Mouse (Mus musculus): ENCODE data around the gene Arid1b. TPM values are rescaled to one million over a fixed set of nuclear protein-coding genes. Genes with fewer than 3 reads are reported as not detected.

Gene Arid1b
- polyA plus RNA-seq, 1 experiment: 13.3 TPM

GRCm38 (mm10) chr17:5151852-5152251 lies 157.7 kb downstream of the Arid1b start:
- Histone ChIP-seq H3K4me1 (peaks cover 29% of the 10 kb centered on the region), H3K27me3 (replicated peaks) (no peaks in the 10 kb centered on the region), H3K4me3 (replicated peaks) (no peak overlapping the region), H3K9me3 (no peaks in the 10 kb centered on the region), H3K36me3 (replicated peaks; ENCODE audit: low read length) (peaks cover 4% of the 10 kb centered on the region)
- TF ChIP-seq GATA1 (IDR thresholded peaks at IDR 0.05; ENCODE audit: borderline replicate concordance, low read length): no peak
- no peak for TF ChIP-seq FLI1 (IDR thresholded peaks at IDR 0.05; ENCODE audit: low read length)

- H3K9me3 ChIP-seq: no peaks in the 10 kb centered on the region
- H3K4me1 ChIP-seq: peaks cover 33% of the 10 kb centered on the region
- no peak overlapping the region for H3K4me3 ChIP-seq (replicated peaks)
- TF ChIP-seq FLI1 (IDR thresholded peaks at IDR 0.05; ENCODE audit: low read length) (no peak), GATA1 (IDR thresholded peaks at IDR 0.05; ENCODE audit: borderline replicate concordance, low read length) (no peak)
- H3K27me3 ChIP-seq (replicated peaks): no peaks in the 10 kb centered on the region
- peaks cover 9% of the 10 kb centered on the region for H3K36me3 ChIP-seq (replicated peaks; ENCODE audit: low read length)
These were observed 159.3 kb downstream of the Arid1b start for GRCm38 (mm10) chr17:5153461-5153860.

GRCm38 (mm10) chr17:5154322-5154721 lies 160.2 kb downstream of the Arid1b start:
- no peaks in the 10 kb centered on the region for H3K27me3 ChIP-seq (replicated peaks)
- H3K36me3 ChIP-seq (replicated peaks; ENCODE audit: low read length): peaks cover 5% of the 10 kb centered on the region
- TF ChIP-seq GATA1 (IDR thresholded peaks at IDR 0.05; ENCODE audit: borderline replicate concordance, low read length) (no peak), FLI1 (IDR thresholded peaks at IDR 0.05; ENCODE audit: low read length) (no peak)
- no peaks in the 10 kb centered on the region for H3K9me3 ChIP-seq
- H3K4me1 ChIP-seq: peaks cover 27% of the 10 kb centered on the region
- no peak overlapping the region for H3K4me3 ChIP-seq (replicated peaks)

DNA sequence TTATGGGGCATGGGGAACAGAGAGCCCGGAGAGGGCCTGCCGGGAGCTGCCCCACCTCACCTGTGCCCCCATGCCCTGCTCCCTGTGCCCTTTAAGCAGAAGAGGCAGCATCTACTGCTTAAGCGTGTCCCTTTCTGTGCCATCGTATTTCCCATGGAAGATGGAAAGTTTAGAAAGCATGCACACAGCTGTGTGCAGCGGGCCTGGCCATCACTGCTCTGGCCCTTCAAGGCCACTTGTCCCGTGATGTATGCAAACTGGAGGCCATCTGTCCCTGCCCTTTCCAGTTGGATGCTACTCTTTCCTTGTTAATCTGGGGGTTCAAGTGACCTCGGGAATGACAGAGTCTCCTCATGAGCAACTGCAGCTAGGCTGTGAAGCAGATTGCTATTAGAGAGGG lies 163.5 kb downstream of the Arid1b start:
- TF ChIP-seq GATA1 (IDR thresholded peaks at IDR 0.05; ENCODE audit: borderline replicate concordance, low read length): no peak
- no peak for TF ChIP-seq FLI1 (IDR thresholded peaks at IDR 0.05; ENCODE audit: low read length)
- peaks cover 27% of the 10 kb centered on the region for H3K4me1 ChIP-seq
- peaks cover 15% of the 10 kb centered on the region for H3K36me3 ChIP-seq (replicated peaks; ENCODE audit: low read length)
- H3K4me3 ChIP-seq (replicated peaks): no peak overlapping the region
- no peaks in the 10 kb centered on the region for H3K27me3 ChIP-seq (replicated peaks)
- H3K9me3 ChIP-seq: no peaks in the 10 kb centered on the region

DNA sequence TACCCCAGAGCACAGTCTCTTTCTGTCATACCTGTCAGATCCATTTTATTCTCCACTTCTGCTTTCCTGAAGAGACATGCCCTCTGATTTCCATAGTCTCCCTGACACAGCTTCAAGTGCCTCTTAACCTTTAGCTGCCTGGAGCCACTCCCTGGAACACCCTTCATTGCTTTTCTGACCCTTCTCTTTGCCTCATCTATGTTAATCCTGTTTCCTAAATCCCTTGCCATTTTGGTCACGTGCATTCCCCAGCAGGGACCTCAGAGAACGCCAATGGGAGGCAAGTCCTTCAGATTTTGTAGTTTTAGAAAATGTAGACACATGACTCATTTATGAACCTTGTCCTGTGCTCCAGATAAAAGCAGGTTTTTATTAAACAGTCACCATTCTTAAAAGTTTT lies 168.4 kb downstream of the Arid1b start:
- Histone ChIP-seq H3K4me3 (replicated peaks) (no peak overlapping the region), H3K4me1 (peaks cover 54% of the 10 kb centered on the region), H3K27me3 (replicated peaks) (no peaks in the 10 kb centered on the region), H3K9me3 (no peaks in the 10 kb centered on the region), H3K36me3 (replicated peaks; ENCODE audit: low read length) (peaks cover 21% of the 10 kb centered on the region)
- no peak for TF ChIP-seq GATA1 (IDR thresholded peaks at IDR 0.05; ENCODE audit: borderline replicate concordance, low read length)

DNA sequence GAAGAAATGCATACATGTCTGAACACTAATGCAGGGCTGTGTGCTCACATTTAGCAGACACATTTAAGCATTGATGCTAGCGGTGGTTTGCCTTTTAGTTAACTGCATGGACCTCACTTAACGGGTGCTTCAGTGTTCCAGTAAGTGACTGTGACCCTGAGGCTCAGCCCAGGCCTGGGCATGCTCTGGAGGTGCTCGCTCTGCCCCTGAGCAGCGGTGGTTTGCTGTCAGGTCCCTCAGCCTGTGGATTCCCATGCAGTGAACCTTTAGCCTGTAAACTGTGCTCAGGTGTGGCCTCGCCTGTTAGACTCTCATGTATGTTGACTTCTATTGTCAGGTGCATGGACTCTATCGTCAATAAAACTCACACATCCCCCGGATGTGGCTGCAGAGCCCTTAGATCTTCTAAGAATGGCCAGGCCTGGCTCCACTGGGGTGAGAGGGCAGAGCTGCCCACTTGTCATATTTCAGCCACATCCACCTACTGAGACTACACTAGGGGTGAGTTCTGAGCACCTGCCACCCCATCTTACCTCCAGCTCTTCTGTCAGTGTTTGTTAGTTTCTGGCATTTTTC lies 169.2 kb downstream of the Arid1b start:
- peaks cover 16% of the 10 kb centered on the region for H3K36me3 ChIP-seq (replicated peaks; ENCODE audit: low read length)
- TF ChIP-seq FLI1 (IDR thresholded peaks at IDR 0.05; ENCODE audit: low read length) (no peak), GATA1 (IDR thresholded peaks at IDR 0.05; ENCODE audit: borderline replicate concordance, low read length) (no peak)

DNA sequence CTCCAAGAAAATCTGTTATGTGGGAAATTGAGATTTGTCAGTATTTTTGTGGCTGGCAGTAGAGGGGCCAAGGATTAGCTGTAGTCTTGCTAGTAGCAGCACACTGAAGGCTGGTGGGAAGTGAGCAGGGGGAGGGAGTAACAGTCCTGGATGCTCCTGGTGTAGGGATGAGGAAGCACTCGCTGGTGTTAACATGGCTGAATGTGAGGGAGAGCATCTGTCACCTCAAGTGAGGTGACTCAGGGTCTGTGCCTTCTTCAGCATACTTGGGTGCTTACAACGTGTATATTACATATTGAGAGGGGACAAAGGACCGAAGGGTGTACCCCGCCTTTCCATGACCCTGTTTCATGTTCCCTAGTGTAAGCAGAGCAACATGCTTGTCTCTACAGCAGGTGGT lies 170.7 kb downstream of the Arid1b start:
- no peaks in the 10 kb centered on the region for H3K27me3 ChIP-seq (replicated peaks)
- H3K36me3 ChIP-seq (replicated peaks; ENCODE audit: low read length): peaks cover 12% of the 10 kb centered on the region
- peak overlapping the region; percentile 48 for H3K4me3 ChIP-seq (replicated peaks)
- peaks cover 64% of the 10 kb centered on the region for H3K4me1 ChIP-seq
- H3K9me3 ChIP-seq: no peaks in the 10 kb centered on the region
- TF ChIP-seq FLI1 (IDR thresholded peaks at IDR 0.05; ENCODE audit: low read length): no peak
- no peak for TF ChIP-seq GATA1 (IDR thresholded peaks at IDR 0.05; ENCODE audit: borderline replicate concordance, low read length)

More for the DNA sequence above, 169.2 kb downstream of the Arid1b start:
- Histone ChIP-seq H3K27me3 (replicated peaks) (no peaks in the 10 kb centered on the region), H3K4me3 (replicated peaks) (no peak overlapping the region), H3K9me3 (no peaks in the 10 kb centered on the region), H3K4me1 (peaks cover 56% of the 10 kb centered on the region)

GRCm38 (mm10) chr17:5165201-5165825 lies 171.2 kb downstream of the Arid1b start:
- TF ChIP-seq GATA1 (IDR thresholded peaks at IDR 0.05; ENCODE audit: borderline replicate concordance, low read length): no peak
- TF ChIP-seq FLI1 (IDR thresholded peaks at IDR 0.05; ENCODE audit: low read length): no peak
- Histone ChIP-seq H3K4me3 (replicated peaks) (peak overlapping the region; percentile 31), H3K36me3 (replicated peaks; ENCODE audit: low read length) (peaks cover 8% of the 10 kb centered on the region), H3K27me3 (replicated peaks) (no peaks in the 10 kb centered on the region), H3K9me3 (no peaks in the 10 kb centered on the region), H3K4me1 (peaks cover 62% of the 10 kb centered on the region)

GRCm38 (mm10) chr17:5166175-5166574 lies 172.0 kb downstream of the Arid1b start:
- peaks cover 63% of the 10 kb centered on the region for H3K4me1 ChIP-seq
- peak overlapping the region; percentile 71 for H3K4me3 ChIP-seq (replicated peaks)
- no peaks in the 10 kb centered on the region for H3K27me3 ChIP-seq (replicated peaks)
- H3K9me3 ChIP-seq: no peaks in the 10 kb centered on the region
- H3K36me3 ChIP-seq (replicated peaks; ENCODE audit: low read length): peaks cover 8% of the 10 kb centered on the region
- TF ChIP-seq FLI1 (IDR thresholded peaks at IDR 0.05; ENCODE audit: low read length) (no peak), GATA1 (IDR thresholded peaks at IDR 0.05; ENCODE audit: borderline replicate concordance, low read length) (no peak)

DNA sequence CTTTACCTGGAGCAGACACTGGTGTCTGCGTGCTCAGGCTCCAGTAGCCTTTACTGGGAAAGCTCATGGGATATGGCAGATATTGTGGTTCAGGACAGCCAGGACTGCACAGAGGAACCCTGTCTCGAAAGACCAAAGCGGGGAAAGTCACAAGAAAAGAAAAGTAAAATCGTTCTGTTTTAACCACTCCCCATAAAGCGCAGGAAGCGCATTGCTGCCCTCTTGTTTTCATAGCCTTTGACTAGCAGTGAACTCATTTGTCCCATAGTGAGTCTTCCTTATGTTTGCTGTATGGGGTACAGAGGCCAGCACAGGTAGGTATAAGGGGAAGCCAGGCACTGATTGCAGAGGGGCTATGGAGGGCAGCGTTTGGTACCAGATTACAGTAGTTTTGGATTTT lies 173.9 kb downstream of the Arid1b start:
- Histone ChIP-seq H3K4me3 (replicated peaks) (no peak overlapping the region), H3K36me3 (replicated peaks; ENCODE audit: low read length) (peaks cover 4% of the 10 kb centered on the region), H3K9me3 (no peaks in the 10 kb centered on the region), H3K4me1 (peaks cover 72% of the 10 kb centered on the region), H3K27me3 (replicated peaks) (no peaks in the 10 kb centered on the region)
- no peak for TF ChIP-seq FLI1 (IDR thresholded peaks at IDR 0.05; ENCODE audit: low read length)
- no peak for TF ChIP-seq GATA1 (IDR thresholded peaks at IDR 0.05; ENCODE audit: borderline replicate concordance, low read length)

All from megakaryocyte, embryonic 14.5 days (primary cell).